Mouse (Mus musculus) kidney, adult 2 months (tissue): ENCODE measurements around the gene Ptbp3.

ENCODE experiments used
- CTCF ChIP-seq: fragments of 200-500 bp; conservative IDR thresholded peaks from 2 replicates; pipeline ENCODE4 v1.5.1; 2011; ENCODE audit warnings: low read depth, mild to moderate bottlenecking, control low read depth, low read length, moderate library complexity, mixed read lengths; ENCODE audit not compliant: insufficient read depth, insufficient read length
- POLR2A ChIP-seq: fragments of 200-500 bp; IDR thresholded peaks from one replicate; pipeline ENCODE4 v1.6.1; 2011; ENCODE audit warnings: low read depth, low read length, control low read depth

GRCm38 (mm10) chr4:59426429-59426828 lies 122.7 kb downstream of the Ptbp3 start:
- TF ChIP-seq CTCF (no peak), POLR2A (no peak)
